Mouse (Mus musculus) bone marrow, adult 2 months (tissue): ENCODE measurements around the gene Rimkla.

Experiments
- CTCF ChIP-seq: fragments of 200-500 bp; IDR thresholded peaks from 2 replicates; pipeline ENCODE4 v1.5.1; 2011; ENCODE audit warnings: low read length, control low read depth; ENCODE audit not compliant: control insufficient read depth, insufficient read depth
- POLR2A ChIP-seq: fragments of 200-500 bp; IDR thresholded peaks from 2 replicates; pipeline ENCODE4 v1.6.1; 2011; ENCODE audit warnings: low read depth, mild to moderate bottlenecking, control low read depth, low read length, borderline replicate concordance; ENCODE audit not compliant: control insufficient read depth

DNA sequence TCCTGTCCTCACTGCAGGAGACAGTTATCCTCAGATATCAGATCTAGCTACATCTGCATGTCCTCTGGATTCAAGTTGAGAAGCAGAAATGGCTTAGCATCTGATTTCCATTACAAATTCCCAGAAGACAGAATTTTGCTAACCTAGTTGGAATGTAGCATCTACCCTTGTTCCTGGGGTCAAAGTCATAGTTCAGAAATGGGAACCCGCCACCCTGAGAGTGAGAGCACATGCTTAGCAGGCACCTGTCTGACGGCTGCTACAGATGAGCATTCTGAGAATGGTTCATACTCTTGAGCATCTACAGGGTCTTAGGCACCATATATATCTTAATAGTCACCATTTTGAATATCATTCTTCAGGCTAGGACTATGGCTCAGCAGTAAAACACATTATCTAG lies 54.5 kb downstream of the Rimkla start:
- TF ChIP-seq POLR2A (no peak), CTCF (no peak)
